Mouse (Mus musculus) erythroblast, embryonic 14.5 days (primary cell): ENCODE data around the gene Gipc2.

Experiments used
- GATA1 ChIP-seq: IDR thresholded peaks from 2 replicates; pipeline ENCODE4 v1.6.1; 2012; ENCODE audit warnings: low read length, inconsistent platforms, mixed read lengths
- TAL1 ChIP-seq: IDR thresholded peaks from 3 replicates; pipeline ENCODE4 v1.6.1; 2012; ENCODE audit warnings: low read length, inconsistent platforms, mixed read lengths

DNA sequence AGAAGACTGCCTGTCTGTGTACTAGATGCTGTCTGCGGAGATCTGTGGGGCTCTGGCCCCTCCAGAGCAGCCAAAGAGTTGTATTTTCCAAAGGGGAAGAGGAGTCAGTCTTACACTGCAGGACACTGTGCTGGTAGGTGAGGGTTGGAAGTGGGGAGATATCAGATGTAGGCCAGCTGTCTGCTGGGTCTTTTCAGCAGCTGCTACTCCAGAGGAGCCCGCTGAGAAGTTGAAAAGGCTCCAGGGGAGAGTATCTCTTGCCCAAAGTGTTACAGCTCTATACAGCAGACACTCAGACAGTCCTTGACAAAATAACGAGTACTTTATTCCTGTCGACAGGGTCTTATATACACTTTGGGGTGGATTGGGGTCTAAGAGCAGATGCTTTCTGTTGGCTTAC is 100.2 kb downstream of the Gipc2 start:
- TF ChIP-seq GATA1 (no peak), TAL1 (no peak)
